Mouse (Mus musculus) liver, embryonic 15.5 days (tissue): ENCODE results near the gene Spred2. TPM values are rescaled to one million over a fixed set of nuclear protein-coding genes. Genes with fewer than 3 reads are reported as not detected.

Experiments
- ATAC-seq: fragments of 200-750 bp; cut with Nextera tagmentation; 2 replicates; pipeline ENCODE4 v1.8.0; 2017; ENCODE audit warnings: moderate number of reproducible peaks, mild to moderate bottlenecking, moderate library complexity; ENCODE audit not compliant: insufficient read depth
- H3K27ac ChIP-seq: fragments of 300-500 bp; sonication (generic); replicated peaks from 2 replicates; pipeline ENCODE4 v1.5.1; 2015; ENCODE audit warnings: mild to moderate bottlenecking, inconsistent platforms
- H3K27me3 ChIP-seq: fragments of 300-500 bp; sonication (generic); 2 replicates; pipeline ENCODE4 v1.6.1; 2015; ENCODE audit warnings: mild to moderate bottlenecking, inconsistent platforms
- H3K36me3 ChIP-seq: fragments of 300-500 bp; sonication (generic); replicated peaks from 2 replicates; pipeline ENCODE4 v1.6.1; 2015; ENCODE audit warnings: moderate library complexity, mild to moderate bottlenecking, inconsistent platforms
- H3K4me1 ChIP-seq: fragments of 300-500 bp; sonication (generic); replicated peaks from 2 replicates; pipeline ENCODE4 v1.6.1; 2015; ENCODE audit warnings: inconsistent platforms
- H3K4me2 ChIP-seq: fragments of 300-500 bp; sonication (generic); 2 replicates; pipeline ENCODE4 v1.6.1; 2015; ENCODE audit warnings: moderate library complexity, mild to moderate bottlenecking, inconsistent platforms
- H3K4me3 ChIP-seq: fragments of 300-500 bp; sonication (generic); replicated peaks from 2 replicates; pipeline ENCODE4 v1.5.1; 2015; ENCODE audit warnings: mild to moderate bottlenecking, inconsistent platforms
- H3K9ac ChIP-seq: fragments of 300-500 bp; sonication (generic); 2 replicates; pipeline ENCODE4 v1.6.1; 2015; ENCODE audit warnings: moderate library complexity, mild to moderate bottlenecking, inconsistent platforms
- H3K9me3 ChIP-seq: fragments of 300-500 bp; sonication (generic); replicated peaks from 2 replicates; pipeline ENCODE4 v1.6.1; 2016; ENCODE audit warnings: inconsistent platforms
- WGBS: fragments of 180-500 bp; shearing (Covaris S2); methylation state at CpG from one replicate; pipeline ENCODE4 v1.1.7; 2015; ENCODE audit warnings: mixed read lengths; ENCODE audit not compliant: insufficient replicate concordance; 5-methylcytosine and 5-hydroxymethylcytosine counted together
- polyA plus RNA-seq: library from polyadenylated mRNA; unstranded; fragments of >200 nt; fragmentation: Nextera tagmentation; extraction: Ambion mirVana; gene quantifications from 2 replicates; pipeline ENCODE4 v1.2.1, GENCODE M21; 2015

Gene Spred2
- polyA plus RNA-seq, 1 experiment from 2014 or later = 1.5 TPM

DNA sequence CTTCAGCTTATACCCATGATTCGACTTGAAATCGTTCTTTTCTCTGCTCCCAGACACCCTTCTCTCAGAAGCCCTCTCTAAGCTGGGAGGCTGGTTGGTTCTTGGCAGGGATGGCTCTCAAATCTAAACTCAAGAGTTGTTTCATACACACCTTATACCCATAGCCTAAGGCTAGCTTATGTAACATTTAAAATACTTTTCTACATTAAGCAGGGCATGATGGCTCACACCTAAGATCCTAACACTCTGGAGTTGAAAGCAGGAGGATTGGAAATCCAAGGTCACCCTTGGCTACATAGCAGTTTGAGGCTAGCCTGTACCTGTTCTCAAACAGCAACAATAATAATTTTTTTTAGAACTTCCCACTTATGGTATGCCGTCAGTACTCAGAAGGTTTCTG is 34.8 kb downstream of the Spred2 start:
- Histone ChIP-seq H3K4me3 (no peak overlapping the region), H3K9me3 (no peaks in the 10 kb centered on the region), H3K4me2 (no peak overlapping the region), H3K9ac (no peak overlapping the region), H3K27ac (no peak overlapping the region), H3K36me3 (no peaks in the 10 kb centered on the region), H3K27me3 (no peaks in the 10 kb centered on the region), H3K4me1 (peaks cover 53% of the 10 kb centered on the region)
- no peak for ATAC-seq
- 69% methylated on average over 3 of the region's 3 CpGs for WGBS

GRCm38 (mm10) chr11:19959897-19960296 is 35.7 kb downstream of the Spred2 start:
- Histone ChIP-seq H3K9me3 (no peaks in the 10 kb centered on the region), H3K4me2 (no peak overlapping the region), H3K4me1 (peaks cover 55% of the 10 kb centered on the region), H3K4me3 (no peak overlapping the region), H3K36me3 (no peaks in the 10 kb centered on the region), H3K9ac (no peak overlapping the region), H3K27me3 (no peaks in the 10 kb centered on the region), H3K27ac (no peak overlapping the region)
- no peak for ATAC-seq
- WGBS = 67% methylated on average over 5 of the region's 5 CpGs

- 67% methylated on average over 3 of the region's 3 CpGs for WGBS
- Histone ChIP-seq H3K27me3 (no peaks in the 10 kb centered on the region), H3K36me3 (no peaks in the 10 kb centered on the region), H3K4me2 (no peak overlapping the region), H3K4me3 (no peak overlapping the region), H3K4me1 (peaks cover 55% of the 10 kb centered on the region), H3K9me3 (no peaks in the 10 kb centered on the region), H3K27ac (no peak overlapping the region), H3K9ac (no peak overlapping the region)
- no peak for ATAC-seq
Measured at GRCm38 (mm10) chr11:19960541-19960940, 36.4 kb downstream of the Spred2 start.

DNA sequence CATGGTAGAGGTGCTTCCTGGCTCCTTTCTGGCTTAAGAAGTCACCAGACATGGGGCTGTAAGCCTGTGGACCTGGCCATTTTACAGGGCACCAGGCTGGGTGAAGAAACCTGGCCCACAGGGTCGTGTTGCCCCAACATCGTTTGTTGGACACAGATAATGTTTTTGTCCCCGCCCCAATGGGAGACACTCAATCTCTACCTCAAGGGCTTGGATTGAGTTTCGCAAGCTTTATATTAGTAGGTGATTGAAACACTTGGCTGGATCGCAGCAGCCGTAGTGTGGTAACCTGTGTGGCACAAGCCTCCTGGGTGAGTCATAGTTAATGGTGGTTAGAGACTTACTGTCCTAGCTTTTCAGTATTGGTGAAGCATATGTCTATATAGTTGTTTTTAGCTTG is 36.9 kb downstream of the Spred2 start:
- H3K4me1 ChIP-seq = peaks cover 55% of the 10 kb centered on the region
- no peak overlapping the region for H3K27ac ChIP-seq
- H3K9me3 ChIP-seq = no peaks in the 10 kb centered on the region
- 46% methylated on average over 6 of the region's 6 CpGs for WGBS
- H3K4me3 ChIP-seq = no peak overlapping the region
- H3K4me2 ChIP-seq = no peak overlapping the region
- H3K27me3 ChIP-seq = no peaks in the 10 kb centered on the region
- no peaks in the 10 kb centered on the region for H3K36me3 ChIP-seq
- no peak overlapping the region for H3K9ac ChIP-seq
- ATAC-seq = no peak

DNA sequence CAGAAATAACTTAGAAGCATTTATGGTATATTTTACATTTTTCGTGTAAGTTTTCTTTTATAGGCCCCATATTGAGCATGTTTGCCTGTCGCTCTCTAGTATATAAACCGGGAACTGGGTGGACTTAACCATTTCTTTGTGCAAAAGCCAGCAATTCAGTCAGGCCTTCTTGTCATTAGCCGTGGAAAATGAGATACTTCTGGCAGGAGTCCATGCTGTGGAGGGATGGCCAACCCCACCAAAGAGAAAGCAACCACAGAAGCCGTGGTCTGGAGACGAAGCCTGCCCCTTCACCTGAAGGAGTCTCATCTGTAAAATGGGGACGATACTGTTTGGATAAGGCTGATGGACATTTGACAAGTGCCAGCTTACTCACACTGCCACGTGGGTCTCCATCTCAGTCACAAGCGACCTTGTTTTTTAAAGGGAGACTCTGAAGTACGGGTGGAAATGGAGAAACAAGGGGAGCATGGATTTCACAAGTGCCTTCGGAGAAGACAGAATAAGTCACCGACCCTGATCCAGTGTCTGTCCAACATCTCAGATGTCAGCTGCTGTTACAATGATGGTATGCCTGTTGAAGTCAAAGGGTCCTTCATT is 37.7 kb downstream of the Spred2 start:
- ATAC-seq = no peak
- H3K9me3 ChIP-seq = no peaks in the 10 kb centered on the region

DNA sequence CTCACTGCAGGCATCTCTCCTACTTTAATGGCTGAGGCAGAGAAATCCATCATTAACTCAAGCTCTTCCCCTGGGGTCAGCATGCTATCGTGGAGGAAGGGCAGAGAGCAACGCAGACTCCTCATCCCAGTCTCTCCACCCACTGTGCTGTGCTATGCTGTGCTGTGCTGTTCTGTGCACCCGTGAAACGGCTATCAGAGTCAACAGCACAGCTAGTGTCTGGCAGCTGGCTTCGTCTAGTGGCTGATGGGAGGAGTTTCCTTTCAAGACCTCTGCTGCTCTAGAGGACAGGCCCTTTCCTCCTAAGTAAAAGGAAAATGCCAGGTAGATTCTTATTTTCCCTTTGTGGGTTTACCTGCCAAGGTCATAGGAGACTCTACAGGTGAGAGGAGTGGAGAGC is 38.6 kb downstream of the Spred2 start:
- H3K9me3 ChIP-seq = no peaks in the 10 kb centered on the region
- H3K4me2 ChIP-seq = no peak overlapping the region
- 4% methylated on average over 5 of the region's 5 CpGs for WGBS
- H3K4me3 ChIP-seq = no peak overlapping the region
- H3K36me3 ChIP-seq = no peaks in the 10 kb centered on the region
- no peaks in the 10 kb centered on the region for H3K27me3 ChIP-seq
- H3K27ac ChIP-seq = peak overlapping the region; percentile 53
- peaks cover 60% of the 10 kb centered on the region for H3K4me1 ChIP-seq
- H3K9ac ChIP-seq = no peak overlapping the region
- peak; percentile 51 for ATAC-seq

More for the DNA sequence above, 37.7 kb downstream of the Spred2 start:
- no peak overlapping the region for H3K27ac ChIP-seq
- WGBS = 69% methylated on average over 12 of the region's 12 CpGs
- H3K27me3 ChIP-seq = no peaks in the 10 kb centered on the region
- H3K36me3 ChIP-seq = no peaks in the 10 kb centered on the region
- H3K4me3 ChIP-seq = no peak overlapping the region
- H3K4me2 ChIP-seq = no peak overlapping the region
- H3K9ac ChIP-seq = no peak overlapping the region
- H3K4me1 ChIP-seq = peaks cover 61% of the 10 kb centered on the region

DNA sequence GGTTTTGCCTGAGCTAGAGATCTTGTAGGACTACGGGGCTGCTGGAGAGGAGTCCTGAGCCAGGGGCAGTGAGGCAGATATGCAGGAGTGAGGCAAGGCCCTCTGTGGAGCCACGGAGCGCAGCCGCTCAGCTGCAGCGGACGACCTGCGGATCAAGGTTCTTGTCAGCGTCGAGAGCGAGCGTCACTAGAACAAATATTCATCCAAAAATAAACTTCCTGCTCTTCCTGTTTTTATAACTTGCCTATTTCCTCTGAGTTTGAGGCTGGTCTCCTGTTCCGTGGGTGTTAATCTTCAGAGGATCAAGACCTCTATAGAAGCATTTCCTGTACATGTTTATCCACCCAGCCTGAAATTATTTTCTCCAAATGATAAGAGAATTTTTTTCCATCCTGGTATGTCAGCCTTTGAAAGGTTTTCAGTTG is 39.6 kb downstream of the Spred2 start:
- peak; percentile 41 for ATAC-seq
- Histone ChIP-seq H3K9ac (no peak overlapping the region), H3K9me3 (no peaks in the 10 kb centered on the region)

GRCm38 (mm10) chr11:19964333-19964732 is 40.2 kb downstream of the Spred2 start:
- H3K27ac ChIP-seq = no peak overlapping the region; the same call in none of the 2 replicates
- H3K36me3 ChIP-seq = no peaks in the 10 kb centered on the region
- ATAC-seq = no peak
- no peak overlapping the region for H3K4me3 ChIP-seq
- 79% methylated on average over 5 of the region's 5 CpGs for WGBS
- no peak overlapping the region for H3K9ac ChIP-seq
- no peaks in the 10 kb centered on the region for H3K27me3 ChIP-seq
- no peak overlapping the region for H3K4me2 ChIP-seq
- H3K4me1 ChIP-seq = peaks cover 62% of the 10 kb centered on the region
- no peaks in the 10 kb centered on the region for H3K9me3 ChIP-seq

More for the DNA sequence above, 39.6 kb downstream of the Spred2 start:
- Histone ChIP-seq H3K36me3 (no peaks in the 10 kb centered on the region), H3K4me1 (peaks cover 62% of the 10 kb centered on the region), H3K4me2 (peak overlapping the region; percentile 20; the same call in 1 of the 2 replicates), H3K27ac (peak overlapping the region; percentile 53), H3K4me3 (no peak overlapping the region), H3K27me3 (no peaks in the 10 kb centered on the region)
- 33% methylated on average over 12 of the region's 12 CpGs for WGBS

- Histone ChIP-seq H3K4me1 (peaks cover 66% of the 10 kb centered on the region), H3K36me3 (no peaks in the 10 kb centered on the region), H3K9me3 (no peaks in the 10 kb centered on the region), H3K27me3 (no peaks in the 10 kb centered on the region), H3K4me3 (no peak overlapping the region), H3K27ac (peak overlapping the region; percentile 64), H3K4me2 (peak overlapping the region; percentile 30), H3K9ac (no peak overlapping the region)
- peak; percentile 11; the same call in 1 of the 2 replicates for ATAC-seq
- 54% methylated on average over 16 of the region's 16 CpGs for WGBS
Measured at GRCm38 (mm10) chr11:19965037-19965611, 40.9 kb downstream of the Spred2 start.

DNA sequence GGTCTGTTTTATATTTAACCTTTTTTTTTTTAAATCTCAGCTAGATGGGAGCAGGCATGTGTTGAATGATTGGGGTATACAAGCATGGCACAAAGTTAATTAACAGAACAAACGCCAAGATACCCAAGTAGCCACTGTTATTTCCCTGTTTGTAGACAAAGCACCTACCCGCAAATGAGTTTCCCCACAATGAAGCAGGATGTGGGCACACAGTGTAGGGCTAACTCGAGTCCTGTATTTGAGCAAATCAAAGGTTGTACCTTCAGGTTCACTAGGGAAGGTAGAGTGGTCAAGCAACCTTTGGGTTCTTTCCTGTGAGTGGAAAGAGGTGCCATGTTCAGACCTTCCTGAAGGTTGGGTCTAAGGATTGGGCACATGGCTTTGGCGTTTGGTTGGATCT is 41.5 kb downstream of the Spred2 start:
- H3K4me3 ChIP-seq = no peak overlapping the region
- peak overlapping the region; percentile 64; the same call in 1 of the 2 replicates for H3K27ac ChIP-seq
- no peak overlapping the region for H3K9ac ChIP-seq
- no peaks in the 10 kb centered on the region for H3K36me3 ChIP-seq
- H3K9me3 ChIP-seq = no peaks in the 10 kb centered on the region
- no peak overlapping the region for H3K4me2 ChIP-seq
- 49% methylated on average over 4 of the region's 4 CpGs for WGBS
- H3K4me1 ChIP-seq = peaks cover 64% of the 10 kb centered on the region
- no peak for ATAC-seq
- H3K27me3 ChIP-seq = no peaks in the 10 kb centered on the region

GRCm38 (mm10) chr11:19966294-19966693 is 42.1 kb downstream of the Spred2 start:
- Histone ChIP-seq H3K4me2 (no peak overlapping the region), H3K36me3 (no peaks in the 10 kb centered on the region), H3K27ac (peak overlapping the region; percentile 24; the same call in 1 of the 2 replicates), H3K4me3 (no peak overlapping the region), H3K27me3 (no peaks in the 10 kb centered on the region), H3K9me3 (no peaks in the 10 kb centered on the region), H3K9ac (no peak overlapping the region), H3K4me1 (peaks cover 58% of the 10 kb centered on the region)
- ATAC-seq = no peak; the same call in 1 of the 2 replicates
- 35% methylated on average over 2 of the region's 2 CpGs for WGBS
